Mouse (Mus musculus) embryonic facial prominence, embryonic 11.5 days (tissue): ENCODE results near the gene Gm9918. TPM values are rescaled to one million over a fixed set of nuclear protein-coding genes. Genes with fewer than 3 reads are reported as not detected.

Experiments
- ATAC-seq: fragments of 200-750 bp; cut with Nextera tagmentation; replicated peaks from 2 replicates; pipeline ENCODE4 v1.8.0; 2017; ENCODE audit warnings: low read depth; ENCODE audit not compliant: insufficient number of reproducible peaks, low FRiP score, low TSS enrichment
- DNase-seq: peaks from one replicate; pipeline ENCODE4 v3.0.0-alpha.2; 2015; ENCODE audit warnings: low spot score
- H3K27ac ChIP-seq: fragments of 300-500 bp; sonication (generic); replicated peaks from 2 replicates; pipeline ENCODE4 v1.5.1; 2014; ENCODE audit warnings: mild to moderate bottlenecking, low read depth, low read length, control low read depth
- H3K27me3 ChIP-seq: fragments of 300-500 bp; sonication (generic); 2 replicates; pipeline ENCODE4 v1.6.1; 2014; ENCODE audit warnings: mild to moderate bottlenecking, low read length, moderate library complexity, mixed read lengths; ENCODE audit not compliant: control insufficient read depth, insufficient read depth
- H3K36me3 ChIP-seq: fragments of 300-500 bp; sonication (generic); replicated peaks from 2 replicates; pipeline ENCODE4 v1.6.1; 2014; ENCODE audit warnings: low read depth, mild to moderate bottlenecking, low read length, moderate library complexity, mixed read lengths; ENCODE audit not compliant: control insufficient read depth, insufficient read depth
- H3K4me1 ChIP-seq: fragments of 300-500 bp; sonication (generic); 2 replicates; pipeline ENCODE4 v1.6.1; 2014; ENCODE audit warnings: low read length, mixed read lengths; ENCODE audit not compliant: control insufficient read depth, insufficient read depth
- H3K4me2 ChIP-seq: fragments of 300-500 bp; sonication (generic); 2 replicates; pipeline ENCODE4 v1.6.1; 2014; ENCODE audit warnings: low read depth, mild to moderate bottlenecking, control low read depth, low read length, moderate library complexity
- H3K4me3 ChIP-seq: fragments of 300-500 bp; sonication (generic); 2 replicates; pipeline ENCODE4 v1.5.1; 2014; ENCODE audit warnings: low read depth, low read length, control low read depth
- H3K9ac ChIP-seq: fragments of 300-500 bp; sonication (generic); replicated peaks from 2 replicates; pipeline ENCODE4 v1.6.1; 2014; ENCODE audit warnings: mild to moderate bottlenecking, control low read depth, low read length
- H3K9me3 ChIP-seq: fragments of 300-500 bp; sonication (generic); replicated peaks from 2 replicates; pipeline ENCODE4 v1.6.1; 2016; ENCODE audit warnings: mild to moderate bottlenecking, low read length, inconsistent platforms, mixed read lengths; ENCODE audit not compliant: control insufficient read depth
- WGBS: fragments of 180-500 bp; shearing (Covaris S2); extraction: QIAGEN DNeasy Blood & Tissue Kit; methylation state at CpG from one replicate; pipeline ENCODE4 v1.1.7; 2014; 5-methylcytosine and 5-hydroxymethylcytosine counted together
- polyA plus RNA-seq: library from polyadenylated mRNA; unstranded; fragments of >200 nt; fragmentation: Nextera tagmentation; extraction: Ambion mirVana; gene quantifications from 2 replicates; pipeline ENCODE4 v1.2.1, GENCODE M21; 2014

The Gm9918 gene
- polyA plus RNA-seq, 1 experiment from 2014 or later: 0.58 TPM

GRCm38 (mm10) chr15:102256431-102257201 is 13.7 kb upstream of the Gm9918 start:
- Histone ChIP-seq H3K4me1 (peaks cover 19% of the 10 kb centered on the region; the same call in 1 of the 2 replicates), H3K36me3 (no peaks in the 10 kb centered on the region; the same call in 1 of the 2 replicates), H3K4me3 (peak overlapping the region; percentile 73), H3K9me3 (no peaks in the 10 kb centered on the region), H3K27me3 (peaks cover 2% of the 10 kb centered on the region; the same call in 1 of the 2 replicates), H3K9ac (peak overlapping the region; percentile 89), H3K27ac (peak overlapping the region; percentile 96), H3K4me2 (peak overlapping the region; percentile 90)
- no peak for ATAC-seq
- WGBS: 4% methylated on average over 22 of the region's 22 CpGs
- no peak for DNase-seq

- H3K36me3 ChIP-seq: no peaks in the 10 kb centered on the region
- peak; percentile 72 for DNase-seq
- H3K4me1 ChIP-seq: peaks cover 15% of the 10 kb centered on the region; the same call in 1 of the 2 replicates
- peak within 1 kb of the TSS; percentile 90 for H3K4me2 ChIP-seq
- peaks cover 2% of the 10 kb centered on the region; the same call in 1 of the 2 replicates for H3K27me3 ChIP-seq
- peak within 1 kb of the TSS; percentile 73 for H3K4me3 ChIP-seq
- WGBS: under 1% methylated on average over 41 of the region's 46 CpGs
- peak within 1 kb of the TSS; percentile 89 for H3K9ac ChIP-seq
- H3K9me3 ChIP-seq: no peaks in the 10 kb centered on the region
- ATAC-seq: 0 out of 2 replicates have a peak, but pooled peaks have one; percentile 21
- H3K27ac ChIP-seq: peak within 1 kb of the TSS; percentile 96
These were observed 12.9 kb upstream of the Gm9918 start, which contains the start of gene Rarg for GRCm38 (mm10) chr15:102257202-102258075. TSS of gene Rarg (minus strand) at chr15:102257517.

GRCm38 (mm10) chr15:102258076-102258470 is 12.3 kb upstream of the Gm9918 start:
- H3K9ac ChIP-seq: no peak overlapping the region
- H3K4me1 ChIP-seq: peaks cover 18% of the 10 kb centered on the region; the same call in 1 of the 2 replicates
- H3K27ac ChIP-seq: peak overlapping the region; percentile 96
- 3% methylated on average over 12 of the region's 12 CpGs for WGBS
- H3K27me3 ChIP-seq: peaks cover 2% of the 10 kb centered on the region; the same call in 1 of the 2 replicates
- H3K36me3 ChIP-seq: no peaks in the 10 kb centered on the region
- no peak for ATAC-seq
- DNase-seq: peak; percentile 81
- peak overlapping the region; percentile 90 for H3K4me2 ChIP-seq
- H3K4me3 ChIP-seq: peak overlapping the region; percentile 73; the same call in 1 of the 2 replicates
- H3K9me3 ChIP-seq: no peaks in the 10 kb centered on the region

- Histone ChIP-seq H3K4me1 (peaks cover 18% of the 10 kb centered on the region; the same call in 1 of the 2 replicates), H3K27me3 (peaks cover 2% of the 10 kb centered on the region; the same call in 1 of the 2 replicates), H3K27ac (peak overlapping the region; percentile 96), H3K36me3 (no peaks in the 10 kb centered on the region), H3K4me2 (peak overlapping the region; percentile 90), H3K9ac (peak overlapping the region; percentile 18; the same call in 1 of the 2 replicates), H3K4me3 (no peak overlapping the region), H3K9me3 (no peaks in the 10 kb centered on the region)
- ATAC-seq (peak; percentile 20; the same call in 1 of the 2 replicates), DNase-seq (peak; percentile 79)
- WGBS: 11% methylated on average over 11 of the region's 11 CpGs
These were observed 11.6 kb upstream of the Gm9918 start for GRCm38 (mm10) chr15:102258581-102259253.

- Histone ChIP-seq H3K27ac (peak overlapping the region; percentile 28; the same call in 1 of the 2 replicates), H3K9ac (no peak overlapping the region; the same call in 1 of the 2 replicates), H3K4me3 (no peak overlapping the region), H3K4me2 (no peak overlapping the region), H3K36me3 (no peaks in the 10 kb centered on the region), H3K4me1 (peaks cover 12% of the 10 kb centered on the region; the same call in 1 of the 2 replicates), H3K9me3 (no peaks in the 10 kb centered on the region), H3K27me3 (no peaks in the 10 kb centered on the region)
- DNase-seq (no peak), ATAC-seq (no peak)
- 45% methylated on average over 7 of the region's 7 CpGs for WGBS
These were observed 7.8 kb upstream of the Gm9918 start for GRCm38 (mm10) chr15:102262582-102262981.

- no peak for DNase-seq
- WGBS: 78% methylated on average over 2 of the region's 2 CpGs
- Histone ChIP-seq H3K4me2 (no peak overlapping the region), H3K9me3 (no peaks in the 10 kb centered on the region), H3K4me1 (peaks cover 9% of the 10 kb centered on the region; the same call in 1 of the 2 replicates), H3K4me3 (no peak overlapping the region), H3K36me3 (no peaks in the 10 kb centered on the region), H3K27me3 (no peaks in the 10 kb centered on the region), H3K9ac (no peak overlapping the region), H3K27ac (no peak overlapping the region)
- no peak for ATAC-seq
These were observed 7.3 kb upstream of the Gm9918 start for GRCm38 (mm10) chr15:102263037-102263436.

- no peak for ATAC-seq
- no peaks in the 10 kb centered on the region for H3K36me3 ChIP-seq
- WGBS: 89% methylated on average over 5 of the region's 5 CpGs
- H3K4me2 ChIP-seq: no peak overlapping the region
- H3K4me3 ChIP-seq: no peak overlapping the region
- H3K9ac ChIP-seq: no peak overlapping the region
- H3K27me3 ChIP-seq: no peaks in the 10 kb centered on the region
- H3K9me3 ChIP-seq: no peaks in the 10 kb centered on the region
- DNase-seq: no peak
- H3K27ac ChIP-seq: no peak overlapping the region
- H3K4me1 ChIP-seq: peaks cover 5% of the 10 kb centered on the region
These were observed 4.8 kb upstream of the Gm9918 start for GRCm38 (mm10) chr15:102265548-102265947.
